Mouse (Mus musculus) left cerebral cortex, postnatal 4 days (tissue): ENCODE results near the gene Slc1a1. TPM values are rescaled to one million over a fixed set of nuclear protein-coding genes. Genes with fewer than 3 reads are reported as not detected.

Experiments
- DNase-seq: peaks from one replicate; pipeline ENCODE4 v3.0.0-alpha.2; 2022
- intact Hi-C: fragments of 180-260 bp; cut with DNase I; formaldehyde crosslinking; loops from one replicate; pipeline ENCODE4 v1.15.1; 2025
- total RNA-seq, 2 experiments: library from RNA; stranded (reverse); gene quantifications; 2 replicates each; pipeline ENCODE4 v1.2.3; 2021

Slc1a1 gene
- total RNA-seq, 2 experiments from 2014 or later: 75.5 to 78.0 TPM

GRCm38 (mm10) chr19:28908186-28908585 is 73.3 kb downstream of the Slc1a1 start:
- intact Hi-C loops: no loop called here
- DNase-seq: no peak

DNA sequence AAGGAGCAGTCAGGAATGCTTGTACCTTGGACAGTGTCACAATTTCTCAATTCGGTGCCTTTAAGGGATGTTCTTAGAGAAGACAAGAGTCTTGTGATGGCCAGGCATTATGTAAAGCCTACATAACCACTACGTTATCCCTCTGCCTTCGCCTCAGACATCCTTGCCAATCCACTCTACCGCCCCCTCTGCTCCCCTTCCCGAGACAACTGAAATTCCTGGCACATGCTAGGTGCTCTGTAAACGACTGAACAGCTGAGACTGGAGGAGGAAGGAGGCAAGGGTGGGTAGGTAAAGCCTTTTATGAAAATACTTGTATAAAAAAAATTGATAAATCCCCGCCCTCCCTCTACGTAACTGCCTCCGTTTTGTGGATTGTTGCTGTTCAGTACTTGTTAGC is 73.8 kb downstream of the Slc1a1 start:
- intact Hi-C loops: no loop called here
- DNase-seq: no peak

DNA sequence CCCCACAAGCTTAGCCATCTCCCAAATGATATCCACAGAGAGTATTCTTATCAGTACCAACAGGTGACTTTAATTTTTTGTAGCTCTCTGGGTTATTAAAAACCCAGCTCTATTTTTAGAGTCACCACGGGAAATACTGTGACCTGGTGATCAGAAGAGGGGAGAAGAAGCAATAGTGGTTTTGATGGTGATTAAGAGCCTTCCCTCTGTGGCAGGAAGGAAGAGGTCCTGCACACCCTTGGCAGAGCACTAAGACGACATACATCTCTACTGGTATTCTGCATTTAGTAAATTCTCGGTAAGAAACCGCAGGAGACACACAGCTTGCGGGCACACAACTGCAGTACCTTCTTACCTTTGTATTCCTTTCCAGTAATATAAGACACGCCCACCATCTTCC is 79.7 kb downstream of the Slc1a1 start:
- no peak for DNase-seq
- intact Hi-C loops: no loop called here

GRCm38 (mm10) chr19:28915602-28916250 is 80.9 kb downstream of the Slc1a1 start:
- intact Hi-C loops: no loop called here

GRCm38 (mm10) chr19:28916492-28916891 is 81.6 kb downstream of the Slc1a1 start:
- DNase-seq: no peak
- intact Hi-C loops: no loop called here

More at GRCm38 (mm10) chr19:28915602-28916250, 80.9 kb downstream of the Slc1a1 start:
- DNase-seq: no peak

DNA sequence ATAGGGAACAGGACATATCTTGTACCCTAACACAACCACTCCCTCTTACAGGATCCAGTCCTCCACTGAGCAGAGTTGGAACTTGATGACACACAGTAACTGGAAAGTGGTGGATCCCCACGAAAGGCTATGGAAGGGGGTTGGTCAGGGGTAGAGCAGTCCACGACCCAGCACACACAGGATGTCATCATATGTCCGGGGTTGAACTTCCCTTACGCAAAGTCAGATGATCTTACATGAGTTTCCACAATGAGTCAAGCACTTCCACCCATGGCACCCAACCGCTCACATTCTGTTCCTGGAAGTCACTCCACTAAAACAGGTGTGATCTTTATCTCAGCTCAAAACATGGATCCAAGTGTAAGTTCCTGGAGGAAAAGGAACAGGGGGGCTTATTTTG is 83.0 kb downstream of the Slc1a1 start:
- intact Hi-C loops: no loop called here
- DNase-seq: no peak

- no peak for DNase-seq
- intact Hi-C loops: no loop called here
Measured at GRCm38 (mm10) chr19:28926366-28926765, 91.5 kb downstream of the Slc1a1 start.

GRCm38 (mm10) chr19:28927396-28927795 is 92.5 kb downstream of the Slc1a1 start:
- intact Hi-C loops: no loop called here
- DNase-seq: no peak

DNA sequence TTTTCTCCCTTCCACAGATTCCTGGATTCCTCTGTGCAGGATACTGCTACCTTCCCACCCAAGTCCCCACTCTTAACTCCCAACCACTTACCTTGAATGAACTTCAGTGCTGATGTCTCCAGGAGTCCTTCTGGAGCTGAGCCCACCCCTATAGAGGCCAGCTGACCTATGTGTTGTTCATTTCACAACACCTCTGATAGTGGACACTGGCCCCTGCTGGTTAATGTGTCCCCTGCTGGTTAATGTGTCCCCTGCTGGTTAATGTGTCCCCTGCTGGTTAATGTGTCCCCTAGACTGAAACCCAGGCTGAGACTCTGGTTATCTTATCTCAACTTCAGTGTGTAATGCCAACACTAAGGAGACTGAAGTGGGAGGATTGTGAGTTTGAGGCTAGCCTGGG is 94.2 kb downstream of the Slc1a1 start:
- intact Hi-C loops: no loop called here
- no peak for DNase-seq

DNA sequence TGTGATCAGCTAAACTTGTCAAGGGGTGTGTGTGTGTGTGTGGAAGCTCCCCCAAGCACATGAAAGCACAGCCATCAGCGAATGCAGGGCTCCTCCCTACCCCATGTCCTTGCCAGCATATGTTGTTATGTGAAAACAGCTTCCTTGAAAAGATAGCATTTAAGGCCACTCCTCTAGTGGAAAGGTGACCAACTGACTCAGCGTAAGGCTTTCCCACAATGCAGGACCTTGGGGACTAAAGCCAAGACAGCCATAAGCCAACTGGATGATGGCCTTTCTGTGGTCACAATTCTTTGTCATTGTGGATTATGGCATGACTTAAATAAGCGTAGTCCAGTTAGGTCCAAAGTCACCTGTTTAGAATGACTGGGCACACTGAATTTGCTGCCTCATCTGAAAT is 100.0 kb downstream of the Slc1a1 start:
- intact Hi-C loops: no loop called here
- no peak for DNase-seq

- DNase-seq: no peak
- intact Hi-C loops: no loop called here
Measured at GRCm38 (mm10) chr19:28940135-28940874, 105.5 kb downstream of the Slc1a1 start.

GRCm38 (mm10) chr19:28941271-28941670 is 106.4 kb downstream of the Slc1a1 start:
- intact Hi-C loops: no loop called here
- DNase-seq: no peak

DNA sequence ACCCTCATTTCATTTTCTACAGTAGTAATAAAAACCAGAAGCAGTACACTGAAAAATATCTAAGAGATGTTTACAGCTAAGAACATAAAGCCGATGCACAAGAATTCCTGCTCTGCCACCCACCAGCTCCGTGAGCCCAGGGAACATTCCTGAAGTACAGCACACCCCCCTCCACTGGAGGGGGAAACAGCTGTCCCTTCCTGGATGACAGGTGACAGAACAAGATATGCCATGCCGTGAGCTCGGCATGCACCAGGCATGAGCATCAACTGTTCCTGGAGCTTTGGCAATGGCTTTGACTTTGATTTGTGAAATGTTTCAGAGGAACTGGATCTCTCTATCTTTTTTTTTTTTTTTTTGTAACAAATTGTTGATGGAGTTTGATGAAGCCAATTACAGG is 111.9 kb downstream of the Slc1a1 start:
- no peak for DNase-seq
- intact Hi-C loops: no loop called here

- DNase-seq: no peak
- intact Hi-C loops: no loop called here
Measured at GRCm38 (mm10) chr19:28947311-28947710, 112.5 kb downstream of the Slc1a1 start.

GRCm38 (mm10) chr19:28951251-28951650 is 116.4 kb downstream of the Slc1a1 start:
- DNase-seq: no peak
- intact Hi-C loops: no loop called here

DNA sequence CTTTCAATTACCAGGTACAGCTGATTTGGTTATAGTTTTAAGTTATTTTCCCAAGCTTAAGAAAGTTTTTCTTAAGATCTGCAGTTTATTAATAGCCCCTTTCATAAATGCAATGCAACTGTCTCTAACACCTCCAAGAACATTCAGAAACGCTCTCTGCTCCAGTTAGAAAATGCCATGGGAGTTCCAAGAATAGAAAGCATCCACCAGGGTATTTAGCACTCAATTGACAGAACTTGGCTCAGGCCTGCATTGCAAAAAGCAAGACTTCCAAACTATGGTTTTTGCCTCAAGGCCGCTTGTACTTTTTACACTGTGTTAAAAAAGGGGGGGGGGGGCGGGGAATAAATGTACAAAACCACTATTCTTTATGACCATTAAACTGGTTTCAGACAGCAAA is 128.3 kb downstream of the Slc1a1 start:
- intact Hi-C loops: loop anchor here (10.0 kb wide), 1 partner anchor 178 kb away; no protein-coding TSS in a partner anchor
- no peak for DNase-seq

DNA sequence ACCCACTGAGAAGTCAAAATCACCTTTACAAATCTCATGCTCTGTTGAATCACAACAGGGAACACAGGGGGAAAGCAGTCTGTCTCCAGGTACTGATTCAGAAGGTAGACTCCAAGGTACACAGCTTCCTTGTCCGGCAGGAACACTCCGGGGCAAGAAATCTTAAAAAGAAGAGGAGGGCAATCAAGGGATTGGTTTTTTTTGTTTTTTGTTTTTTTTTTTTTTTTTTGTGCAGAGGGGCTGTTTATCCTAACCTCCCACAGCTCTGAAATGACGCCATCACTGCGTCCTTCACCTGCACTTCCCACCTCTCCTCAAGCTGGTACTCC is 128.6 kb downstream of the Slc1a1 start:
- DNase-seq: no peak
- intact Hi-C loops: loop anchor here (10.0 kb wide), 1 partner anchor 179 kb away; no protein-coding TSS in a partner anchor

Other genes starting within 250 kb of the Slc1a1 start
- gene Glis3, start 155.0 kb upstream of the Slc1a1 start, total RNA-seq: 10 to 100 TPM in 1 of 2 experiments, 1 to 10 TPM in 1; 6.6 to 10.8 TPM
- 10 to 100 TPM; 18.7 to 20.9 TPM for gene Plpp6, start 128.9 kb downstream of the Slc1a1 start, total RNA-seq
- gene 4430402I18Rik, start 132.8 kb downstream of the Slc1a1 start, total RNA-seq: 1 to 10 TPM; 4.1 to 5.3 TPM
- gene Cdc37l1, start 155.3 kb downstream of the Slc1a1 start, total RNA-seq: 10 to 100 TPM; 67.1 to 73.0 TPM
- 10 to 100 TPM; 43.9 to 47.5 TPM for gene Ak3, start 212.9 kb downstream of the Slc1a1 start, total RNA-seq